Mouse (Mus musculus) midbrain, embryonic 11.5 days (tissue): ENCODE data around the gene Sfmbt1. TPM values are rescaled to one million over a fixed set of nuclear protein-coding genes. Genes with fewer than 3 reads are reported as not detected.

ENCODE experiments used
- ATAC-seq: fragments of 200-750 bp; cut with Nextera tagmentation; 2 replicates; pipeline ENCODE4 v1.8.0; 2017; ENCODE audit warnings: moderate TSS enrichment, moderate library complexity; ENCODE audit not compliant: low FRiP score
- DNase-seq: peaks from one replicate; pipeline ENCODE4 v3.0.0; 2015; ENCODE audit warnings: low spot score; ENCODE audit errors: missing footprints
- H3K27ac ChIP-seq: fragments of 300-500 bp; sonication (generic); 2 replicates; pipeline ENCODE4 v1.5.1; 2014; ENCODE audit warnings: low read depth, low read length
- H3K27me3 ChIP-seq: fragments of 300-500 bp; sonication (generic); 2 replicates; pipeline ENCODE4 v1.6.1; 2014; ENCODE audit warnings: mild to moderate bottlenecking, low read length, moderate library complexity, mixed read lengths; ENCODE audit not compliant: control insufficient read depth, insufficient read depth
- H3K36me3 ChIP-seq: fragments of 300-500 bp; sonication (generic); 2 replicates; pipeline ENCODE4 v1.6.1; 2014; ENCODE audit warnings: mild to moderate bottlenecking, low read length, moderate library complexity, mixed read lengths; ENCODE audit not compliant: control insufficient read depth, insufficient read depth
- H3K4me1 ChIP-seq: fragments of 300-500 bp; sonication (generic); 2 replicates; pipeline ENCODE4 v1.6.1; 2014; ENCODE audit warnings: low read length; ENCODE audit not compliant: control insufficient read depth, insufficient read depth
- H3K4me2 ChIP-seq: fragments of 300-500 bp; sonication (generic); 2 replicates; pipeline ENCODE4 v1.6.1; 2014; ENCODE audit warnings: mild to moderate bottlenecking, moderate library complexity
- H3K4me3 ChIP-seq: fragments of 300-500 bp; sonication (generic); 2 replicates; pipeline ENCODE4 v1.5.1; 2014; ENCODE audit warnings: low read depth, low read length
- H3K9ac ChIP-seq: fragments of 300-500 bp; sonication (generic); 2 replicates; pipeline ENCODE4 v1.6.1; 2014; ENCODE audit warnings: low read length
- H3K9me3 ChIP-seq: fragments of 300-500 bp; sonication (generic); 2 replicates; pipeline ENCODE4 v1.6.1; 2016; ENCODE audit warnings: low read length; ENCODE audit not compliant: control insufficient read depth
- WGBS: fragments of 180-500 bp; shearing (Covaris S2); extraction: QIAGEN DNeasy Blood & Tissue Kit; methylation state at CpG from one replicate; pipeline ENCODE4 v1.1.7; 2014; 5-methylcytosine and 5-hydroxymethylcytosine counted together
- polyA plus RNA-seq: library from polyadenylated mRNA; unstranded; fragments of >200 nt; fragmentation: Nextera tagmentation; extraction: Ambion mirVana; gene quantifications from 2 replicates; pipeline ENCODE4 v1.2.1, GENCODE M21; 2014

The Sfmbt1 gene
- polyA plus RNA-seq, 1 experiment from 2014 or later = 24.5 TPM

- ATAC-seq (no peak), DNase-seq (no peak)
- no peak overlapping the region for H3K9ac ChIP-seq
- H3K4me1 ChIP-seq = no peaks in the 10 kb centered on the region
- no peak overlapping the region for H3K4me3 ChIP-seq
- H3K27me3 ChIP-seq = no peaks in the 10 kb centered on the region
- H3K4me2 ChIP-seq = no peak overlapping the region
- no peaks in the 10 kb centered on the region; the same call in 1 of the 2 replicates for H3K36me3 ChIP-seq
- no peaks in the 10 kb centered on the region for H3K9me3 ChIP-seq
- no peak overlapping the region for H3K27ac ChIP-seq
- 90% methylated on average over 25 of the region's 25 CpGs for WGBS
Observed at GRCm38 (mm10) chr14:30870206-30871147, 155.8 kb downstream of the Sfmbt1 start.

Other genes with a start within 250 kb of the Sfmbt1 start
- gene Dcp1a, start 235.3 kb upstream of the Sfmbt1 start, polyA plus RNA-seq = 25.2 and 25.3 TPM in 2 replicates
- gene Cacna1d, start 223.4 kb upstream of the Sfmbt1 start, polyA plus RNA-seq = 0.89 and 1.0 TPM in 2 replicates
- 135 and 154 TPM in 2 replicates for gene Tkt, start 166.5 kb upstream of the Sfmbt1 start, polyA plus RNA-seq
- 17.6 and 20.1 TPM in 2 replicates for gene Prkcd, start 88.6 kb upstream of the Sfmbt1 start, polyA plus RNA-seq
- gene Rft1, start 60.5 kb upstream of the Sfmbt1 start, polyA plus RNA-seq = 11.0 and 12.3 TPM in 2 replicates
- gene Tmem110, start 110.7 kb downstream of the Sfmbt1 start, polyA plus RNA-seq = 22.0 and 23.3 TPM in 2 replicates
- 0.30 and 0.42 TPM in 2 replicates for gene Mustn1, start 164.4 kb downstream of the Sfmbt1 start, polyA plus RNA-seq
- gene Itih4, start 171.6 kb downstream of the Sfmbt1 start, polyA plus RNA-seq = 0.15 TPM in 1 of 2 replicates, not detected in the other
- gene Itih3, start 208.9 kb downstream of the Sfmbt1 start, polyA plus RNA-seq = 0.48 and 0.57 TPM in 2 replicates
- not detected in 2 replicates for gene Itih1, start 228.4 kb downstream of the Sfmbt1 start, polyA plus RNA-seq
- 17.9 and 19.2 TPM in 2 replicates for gene Nek4, start 236.5 kb downstream of the Sfmbt1 start, polyA plus RNA-seq